Mouse (Mus musculus) stomach, embryonic 15.5 days (tissue): ENCODE measurements at regions not wholly inside any gene's neighbourhood (a gene's known extent, or its start where the extent isn't known, plus 50 kb on each side); places are given as distances from the start of the nearest gene placed in this dataset.

Experiments
- ATAC-seq: fragments of 200-750 bp; cut with Nextera tagmentation; 2 replicates; pipeline ENCODE4 v1.8.0; 2017; ENCODE audit warnings: low read depth, moderate number of reproducible peaks, moderate TSS enrichment; ENCODE audit not compliant: insufficient read depth, low FRiP score
- H3K27ac ChIP-seq: fragments of 300-500 bp; sonication (generic); 2 replicates; pipeline ENCODE4 v1.5.1; 2015; ENCODE audit warnings: mild to moderate bottlenecking, inconsistent platforms
- H3K27me3 ChIP-seq: fragments of 300-500 bp; sonication (generic); replicated peaks from 2 replicates; pipeline ENCODE4 v1.6.1; 2015; ENCODE audit warnings: inconsistent platforms
- H3K36me3 ChIP-seq: fragments of 300-500 bp; sonication (generic); 2 replicates; pipeline ENCODE4 v1.6.1; 2015; ENCODE audit warnings: inconsistent platforms
- H3K4me1 ChIP-seq: fragments of 300-500 bp; sonication (generic); 2 replicates; pipeline ENCODE4 v1.6.1; 2015; ENCODE audit warnings: inconsistent platforms
- H3K4me2 ChIP-seq: fragments of 300-500 bp; sonication (generic); 2 replicates; pipeline ENCODE4 v1.6.1; 2015; ENCODE audit warnings: mild to moderate bottlenecking, inconsistent platforms
- H3K4me3 ChIP-seq: fragments of 300-500 bp; sonication (generic); replicated peaks from 2 replicates; pipeline ENCODE4 v1.5.1; 2015; ENCODE audit warnings: inconsistent platforms
- H3K9ac ChIP-seq: fragments of 300-500 bp; sonication (generic); 2 replicates; pipeline ENCODE4 v1.6.1; 2015; ENCODE audit warnings: inconsistent platforms
- H3K9me3 ChIP-seq: fragments of 300-500 bp; sonication (generic); 2 replicates; pipeline ENCODE4 v1.6.1; 2016; ENCODE audit warnings: inconsistent platforms
- WGBS: fragments of 180-500 bp; shearing (Covaris S2); methylation state at CpG from one replicate; pipeline ENCODE4 v1.1.7; 2015; 5-methylcytosine and 5-hydroxymethylcytosine counted together

GRCm38 (mm10) chr5:18080761-18081160 is 118.4 kb downstream of the Gnat3 start:
- no peak for ATAC-seq
- Histone ChIP-seq H3K9me3 (no peaks in the 10 kb centered on the region), H3K27ac (no peak overlapping the region), H3K4me2 (no peak overlapping the region), H3K9ac (no peak overlapping the region), H3K36me3 (no peaks in the 10 kb centered on the region), H3K27me3 (no peaks in the 10 kb centered on the region), H3K4me3 (no peak overlapping the region), H3K4me1 (peaks cover 3% of the 10 kb centered on the region; the same call in 1 of the 2 replicates)

GRCm38 (mm10) chr5:18082219-18082618 is 119.9 kb downstream of the Gnat3 start:
- 63% methylated on average over 9 of the region's 9 CpGs for WGBS
- no peak overlapping the region for H3K4me2 ChIP-seq
- ATAC-seq = no peak
- no peak overlapping the region for H3K4me3 ChIP-seq
- no peaks in the 10 kb centered on the region for H3K27me3 ChIP-seq
- H3K9ac ChIP-seq = no peak overlapping the region
- no peaks in the 10 kb centered on the region for H3K36me3 ChIP-seq
- no peak overlapping the region for H3K27ac ChIP-seq
- H3K9me3 ChIP-seq = no peaks in the 10 kb centered on the region
- H3K4me1 ChIP-seq = peaks cover 3% of the 10 kb centered on the region; the same call in 1 of the 2 replicates

GRCm38 (mm10) chr5:18083789-18084188 is 121.4 kb downstream of the Gnat3 start:
- Histone ChIP-seq H3K9ac (no peak overlapping the region), H3K27me3 (no peaks in the 10 kb centered on the region), H3K4me3 (no peak overlapping the region), H3K27ac (no peak overlapping the region), H3K36me3 (no peaks in the 10 kb centered on the region), H3K4me2 (no peak overlapping the region), H3K4me1 (peaks cover 3% of the 10 kb centered on the region; the same call in 1 of the 2 replicates), H3K9me3 (no peaks in the 10 kb centered on the region)
- no peak for ATAC-seq
- WGBS = 74% methylated on average over 1 of the region's 1 CpGs

GRCm38 (mm10) chr5:18085456-18085855 is 123.1 kb downstream of the Gnat3 start:
- no peaks in the 10 kb centered on the region for H3K9me3 ChIP-seq
- H3K27ac ChIP-seq = no peak overlapping the region
- H3K9ac ChIP-seq = no peak overlapping the region
- H3K36me3 ChIP-seq = no peaks in the 10 kb centered on the region
- WGBS = 90% methylated on average over 2 of the region's 2 CpGs
- no peak for ATAC-seq
- no peak overlapping the region for H3K4me3 ChIP-seq
- H3K4me2 ChIP-seq = no peak overlapping the region
- peaks cover 3% of the 10 kb centered on the region; the same call in 1 of the 2 replicates for H3K4me1 ChIP-seq
- H3K27me3 ChIP-seq = no peaks in the 10 kb centered on the region

GRCm38 (mm10) chr5:18087919-18088445 is 125.6 kb downstream of the Gnat3 start:
- Histone ChIP-seq H3K36me3 (no peaks in the 10 kb centered on the region), H3K4me1 (no peaks in the 10 kb centered on the region), H3K4me2 (peak overlapping the region; percentile 27; the same call in 1 of the 2 replicates), H3K9ac (no peak overlapping the region), H3K27me3 (no peaks in the 10 kb centered on the region), H3K4me3 (no peak overlapping the region), H3K27ac (no peak overlapping the region), H3K9me3 (no peaks in the 10 kb centered on the region)
- 33% methylated on average over 8 of the region's 8 CpGs for WGBS
- peak; percentile 63 for ATAC-seq

- Histone ChIP-seq H3K4me1 (no peaks in the 10 kb centered on the region), H3K36me3 (no peaks in the 10 kb centered on the region), H3K27ac (no peak overlapping the region), H3K9me3 (no peaks in the 10 kb centered on the region), H3K9ac (no peak overlapping the region), H3K27me3 (no peaks in the 10 kb centered on the region), H3K4me2 (no peak overlapping the region), H3K4me3 (no peak overlapping the region)
- no peak for ATAC-seq
- WGBS = 63% methylated on average over 2 of the region's 2 CpGs
These were observed 127.6 kb downstream of the Gnat3 start for GRCm38 (mm10) chr5:18089956-18090355.

GRCm38 (mm10) chr5:18114905-18115689 is 152.7 kb downstream of the Gnat3 start:
- no peak overlapping the region for H3K9ac ChIP-seq
- no peak overlapping the region for H3K27ac ChIP-seq
- no peaks in the 10 kb centered on the region for H3K4me1 ChIP-seq
- H3K4me2 ChIP-seq = no peak overlapping the region
- no peaks in the 10 kb centered on the region for H3K36me3 ChIP-seq
- H3K9me3 ChIP-seq = no peaks in the 10 kb centered on the region
- no peaks in the 10 kb centered on the region for H3K27me3 ChIP-seq
- H3K4me3 ChIP-seq = no peak overlapping the region
- ATAC-seq = peak; percentile 60; the same call in 1 of the 2 replicates
- 8% methylated on average over 3 of the region's 3 CpGs for WGBS

- H3K4me2 ChIP-seq = no peak overlapping the region
- H3K27ac ChIP-seq = no peak overlapping the region
- no peak for ATAC-seq
- H3K4me3 ChIP-seq = no peak overlapping the region
- no peaks in the 10 kb centered on the region for H3K36me3 ChIP-seq
- H3K9me3 ChIP-seq = no peaks in the 10 kb centered on the region
- H3K4me1 ChIP-seq = no peaks in the 10 kb centered on the region
- H3K27me3 ChIP-seq = no peaks in the 10 kb centered on the region
- H3K9ac ChIP-seq = no peak overlapping the region
- WGBS = 62% methylated on average over 7 of the region's 7 CpGs
These were observed 173.7 kb downstream of the Gnat3 start for GRCm38 (mm10) chr5:18135794-18136678.

GRCm38 (mm10) chr5:18137450-18138061 is 175.2 kb downstream of the Gnat3 start:
- ATAC-seq = no peak
- H3K4me1 ChIP-seq = no peaks in the 10 kb centered on the region
- no peaks in the 10 kb centered on the region for H3K9me3 ChIP-seq
- H3K4me2 ChIP-seq = no peak overlapping the region
- 73% methylated on average over 4 of the region's 4 CpGs for WGBS
- H3K27ac ChIP-seq = no peak overlapping the region
- no peaks in the 10 kb centered on the region for H3K27me3 ChIP-seq
- H3K36me3 ChIP-seq = no peaks in the 10 kb centered on the region
- H3K9ac ChIP-seq = no peak overlapping the region
- no peak overlapping the region for H3K4me3 ChIP-seq

GRCm38 (mm10) chr5:18152241-18152640 is 189.9 kb downstream of the Gnat3 start:
- Histone ChIP-seq H3K27ac (no peak overlapping the region), H3K4me3 (no peak overlapping the region), H3K4me2 (no peak overlapping the region), H3K4me1 (no peaks in the 10 kb centered on the region), H3K27me3 (no peaks in the 10 kb centered on the region), H3K9me3 (no peaks in the 10 kb centered on the region), H3K36me3 (no peaks in the 10 kb centered on the region), H3K9ac (no peak overlapping the region)
- ATAC-seq = no peak
- WGBS = 11% methylated on average over 1 of the region's 1 CpGs

- Histone ChIP-seq H3K36me3 (no peaks in the 10 kb centered on the region), H3K4me1 (no peaks in the 10 kb centered on the region), H3K9me3 (no peaks in the 10 kb centered on the region), H3K27ac (no peak overlapping the region), H3K4me3 (no peak overlapping the region), H3K27me3 (no peaks in the 10 kb centered on the region), H3K9ac (no peak overlapping the region), H3K4me2 (no peak overlapping the region)
- WGBS = 87% methylated on average over 1 of the region's 1 CpGs
- no peak for ATAC-seq
These were observed 191.4 kb downstream of the Gnat3 start for GRCm38 (mm10) chr5:18153703-18154102.

GRCm38 (mm10) chr5:18163515-18163914 is 196.6 kb downstream of the Gnai1 start:
- H3K4me2 ChIP-seq = no peak overlapping the region

More at GRCm38 (mm10) chr5:18163515-18163914, 196.6 kb downstream of the Gnai1 start:
- Histone ChIP-seq H3K9ac (no peak overlapping the region), H3K27ac (no peak overlapping the region), H3K9me3 (no peaks in the 10 kb centered on the region), H3K27me3 (no peaks in the 10 kb centered on the region), H3K4me1 (no peaks in the 10 kb centered on the region), H3K36me3 (no peaks in the 10 kb centered on the region), H3K4me3 (no peak overlapping the region)
- no peak for ATAC-seq
